Mouse (Mus musculus) heart, postnatal 25 days (tissue): Measurements from ENCODE around the gene Cmc2. TPM values are rescaled to one million over a fixed set of nuclear protein-coding genes. Genes with fewer than 3 reads are reported as not detected.

ENCODE experiments used
- DNase-seq: peaks from one replicate; pipeline ENCODE4 v3.0.0; 2022; ENCODE audit warnings: low spot score
- intact Hi-C: fragments of 180-260 bp; cut with DNase I; formaldehyde crosslinking; loops from one replicate; pipeline ENCODE4 v1.15.1; 2025
- total RNA-seq, 2 experiments: library from RNA; stranded (reverse); gene quantifications; 2 replicates each; pipeline ENCODE4 v1.2.3; 2021

Cmc2 gene
- 10 to 100 TPM; 73.9 to 75.2 TPM for total RNA-seq

DNA sequence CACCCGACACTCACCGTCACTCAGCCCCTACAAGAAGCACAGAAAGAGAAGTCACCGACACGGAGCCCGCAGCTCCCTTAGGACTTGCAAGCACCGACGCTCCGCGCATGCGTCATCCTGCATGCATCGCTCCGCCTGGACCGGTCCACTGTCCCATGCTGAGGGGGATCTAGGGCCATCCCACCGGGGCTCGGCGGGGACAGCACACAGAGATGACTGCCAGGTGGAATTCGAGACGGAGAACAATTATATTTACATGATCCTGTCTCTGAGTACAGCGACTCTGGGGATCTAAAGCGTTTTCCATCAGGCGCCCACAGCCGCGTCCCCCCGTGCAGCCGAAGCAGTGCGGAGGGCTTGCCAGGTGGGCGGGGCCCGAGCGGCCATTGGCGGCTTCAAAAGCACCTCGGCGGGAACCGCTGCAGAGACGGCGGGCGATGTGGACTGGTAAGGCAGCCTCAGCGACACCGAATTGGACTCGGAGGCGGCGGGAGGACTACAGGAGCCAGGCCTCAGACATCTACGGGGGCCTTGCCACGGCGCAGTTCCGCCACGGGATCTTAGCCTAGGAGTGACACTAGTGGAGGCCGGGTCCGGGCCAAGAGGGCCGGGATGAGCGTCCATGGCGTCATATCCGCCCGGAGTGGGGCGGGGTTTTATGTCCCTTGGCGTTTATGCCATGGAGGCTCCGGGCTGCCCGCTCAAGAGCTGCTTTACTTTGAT, at the start of gene Cmc2, which contains the start of gene Cenpn:
Gene Cmc2, minus strand, starts transcription at position 119 of the 723 bp plus-strand sequence.
Gene Cenpn, plus strand, starts transcription at position 394 of the 723 bp plus-strand sequence.
- DNase-seq = peak; percentile 84
- intact Hi-C loops = loop anchor here (2.0 to 10.0 kb wide), 2 partner anchors 21 to 233 kb away; partner anchors contain the start of genes Atmin and Gan

DNA sequence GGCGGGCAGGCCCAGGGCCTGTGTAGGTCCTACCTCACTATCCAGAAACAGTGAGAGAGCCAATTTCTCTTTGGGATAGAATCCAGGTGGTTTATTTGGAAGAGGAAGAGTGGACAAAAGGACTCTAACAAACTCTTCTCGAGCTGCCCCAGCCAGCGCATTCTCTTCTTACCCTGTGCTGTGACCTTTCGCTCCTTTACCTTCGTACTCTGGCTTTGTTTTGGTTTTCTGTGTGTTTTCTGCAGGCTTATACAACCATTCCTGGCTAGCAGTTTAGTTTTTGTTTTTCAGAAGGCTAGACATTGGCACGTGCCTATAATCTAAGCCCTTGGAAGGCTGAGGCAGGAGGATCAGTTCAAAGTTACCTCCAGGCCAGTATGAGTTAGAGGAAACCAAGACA, 48.3 kb upstream of the Cmc2 start:
- intact Hi-C loops = no loop called here
- DNase-seq = no peak

- no peak for DNase-seq
- intact Hi-C loops = no loop called here
These were observed 33.2 kb upstream of the Cmc2 start for GRCm38 (mm10) chr8:116954415-116954814.

DNA sequence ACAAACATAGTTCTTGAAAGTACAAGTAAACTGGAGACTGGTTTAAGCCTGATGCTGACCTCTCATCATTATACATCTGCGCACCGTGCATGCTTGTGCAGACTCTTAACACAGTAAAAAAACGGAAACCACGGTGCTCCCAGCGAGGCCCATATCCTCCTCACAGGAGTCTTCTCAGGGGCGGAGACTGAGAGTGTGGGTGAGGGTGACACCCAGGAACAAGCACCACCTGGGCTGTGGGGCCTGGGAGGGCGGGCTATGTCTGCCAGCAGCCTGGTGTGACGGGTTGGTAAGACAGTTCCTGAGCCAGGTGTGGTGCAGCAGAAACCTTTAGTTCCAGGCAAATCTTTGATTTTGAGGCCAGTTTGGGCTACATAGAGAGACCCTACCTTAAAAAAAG, 31.2 kb upstream of the Cmc2 start:
- DNase-seq = no peak
- intact Hi-C loops = no loop called here

DNA sequence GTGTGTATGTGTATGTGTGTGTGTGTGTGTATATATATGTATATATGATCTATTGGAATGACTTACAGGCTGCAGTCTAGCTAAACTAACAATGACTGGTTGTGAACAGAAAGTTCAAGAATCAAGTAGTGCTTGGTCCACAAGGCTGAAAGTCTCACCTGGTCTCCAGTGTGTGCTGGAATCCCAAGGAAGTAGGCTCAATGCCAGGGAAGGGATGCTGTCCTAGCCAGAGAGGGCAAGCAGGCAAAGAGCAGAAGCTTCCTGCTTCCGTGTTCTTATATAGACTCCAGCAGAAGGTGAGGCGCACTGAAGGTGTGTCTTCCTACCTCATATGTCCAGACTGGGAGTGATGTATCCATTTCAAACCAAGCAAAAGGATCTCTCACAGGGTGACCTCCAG, 30.5 kb upstream of the Cmc2 start:
- intact Hi-C loops = no loop called here
- DNase-seq = no peak

DNA sequence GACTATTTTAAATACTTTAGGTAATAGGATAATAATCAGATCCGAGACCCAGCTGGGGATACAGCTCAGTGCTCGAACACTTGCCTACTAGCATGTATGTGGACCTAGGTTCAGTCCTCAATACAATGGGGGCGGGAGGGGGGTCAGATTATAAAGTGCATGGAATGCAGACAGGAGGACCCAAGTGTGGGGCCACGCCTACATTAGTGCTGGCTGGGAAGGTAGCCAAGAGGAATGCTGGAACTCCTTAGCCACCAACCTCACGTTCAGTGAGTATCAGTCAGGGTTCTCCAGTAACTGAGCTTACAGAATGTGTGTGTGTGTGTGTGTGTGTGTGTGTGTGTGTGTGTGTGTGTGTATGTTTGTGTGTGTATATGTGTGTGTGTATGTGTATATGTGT, 30.1 kb upstream of the Cmc2 start:
- DNase-seq = no peak
- intact Hi-C loops = no loop called here

DNA sequence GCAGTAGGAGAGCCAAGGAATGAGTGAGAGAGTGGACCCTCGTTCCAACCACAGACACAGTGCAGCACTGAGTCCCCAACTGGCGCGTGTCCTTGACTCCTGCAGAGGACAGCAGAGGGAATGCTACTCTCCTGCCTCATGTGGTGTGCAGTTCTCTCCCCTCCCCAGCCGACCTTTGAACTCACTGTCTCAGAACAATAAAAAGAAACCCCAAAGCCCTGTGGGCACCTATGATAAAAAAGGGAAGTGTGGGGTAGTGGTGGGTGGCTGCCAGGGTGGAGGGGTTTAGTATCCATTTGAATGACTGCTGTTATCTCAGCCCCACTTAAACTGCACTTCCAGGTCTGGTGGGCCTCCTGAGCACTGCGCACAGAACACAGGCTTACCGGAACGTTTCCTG, 26.3 kb upstream of the Cmc2 start:
- DNase-seq = no peak
- intact Hi-C loops = no loop called here

- DNase-seq = no peak
- intact Hi-C loops = no loop called here
These were observed 25.6 kb upstream of the Cmc2 start for GRCm38 (mm10) chr8:116946851-116947250.

DNA sequence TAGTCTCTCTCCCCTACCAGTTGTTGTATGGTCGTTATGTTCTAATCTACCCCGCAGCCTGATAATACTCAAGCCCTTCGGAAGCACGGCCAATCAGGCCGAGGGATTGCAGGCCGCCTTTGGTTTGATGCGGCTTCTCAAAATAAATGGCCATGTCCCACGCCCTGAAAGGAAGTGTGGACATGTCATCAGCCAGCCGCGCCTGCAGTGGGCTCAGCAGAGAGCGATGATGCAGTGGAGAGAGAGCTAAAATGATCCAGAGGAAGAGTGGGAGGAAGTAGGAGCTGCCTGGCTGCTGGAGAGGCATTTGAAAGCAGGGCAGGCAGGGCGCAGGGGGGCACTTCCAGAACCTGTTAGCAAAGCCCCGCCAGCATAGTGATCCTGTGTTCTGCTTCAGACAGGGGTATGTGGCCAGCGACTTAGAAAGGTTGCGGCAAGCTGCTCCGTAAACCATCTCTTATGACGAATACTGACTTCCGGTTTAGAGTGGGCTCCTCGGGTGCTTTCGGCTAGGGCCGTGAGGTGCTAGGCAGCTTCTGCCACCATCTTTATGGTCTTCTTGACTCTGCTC, 25.1 kb upstream of the Cmc2 start:
- intact Hi-C loops = no loop called here
- peak; percentile 27 for DNase-seq

- no peak for DNase-seq
- intact Hi-C loops = no loop called here
These were observed 24.1 kb upstream of the Cmc2 start for GRCm38 (mm10) chr8:116945169-116945910.

DNA sequence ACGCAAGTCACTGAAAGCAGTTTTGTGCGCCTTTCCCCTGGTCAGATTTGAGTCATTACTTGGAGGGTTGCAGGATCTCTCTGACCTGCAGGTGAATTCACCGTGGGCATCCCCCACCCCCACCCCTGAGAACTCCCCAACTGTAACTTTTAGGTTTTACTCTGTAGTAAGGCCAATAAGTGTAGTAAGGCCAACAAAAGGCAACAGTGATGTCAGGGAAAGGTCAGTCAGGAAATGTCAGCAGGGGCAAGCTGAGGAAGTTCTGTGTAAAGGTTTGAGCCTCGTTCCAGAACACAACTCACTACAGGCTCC, 23.1 kb upstream of the Cmc2 start:
- no peak for DNase-seq
- intact Hi-C loops = no loop called here

DNA sequence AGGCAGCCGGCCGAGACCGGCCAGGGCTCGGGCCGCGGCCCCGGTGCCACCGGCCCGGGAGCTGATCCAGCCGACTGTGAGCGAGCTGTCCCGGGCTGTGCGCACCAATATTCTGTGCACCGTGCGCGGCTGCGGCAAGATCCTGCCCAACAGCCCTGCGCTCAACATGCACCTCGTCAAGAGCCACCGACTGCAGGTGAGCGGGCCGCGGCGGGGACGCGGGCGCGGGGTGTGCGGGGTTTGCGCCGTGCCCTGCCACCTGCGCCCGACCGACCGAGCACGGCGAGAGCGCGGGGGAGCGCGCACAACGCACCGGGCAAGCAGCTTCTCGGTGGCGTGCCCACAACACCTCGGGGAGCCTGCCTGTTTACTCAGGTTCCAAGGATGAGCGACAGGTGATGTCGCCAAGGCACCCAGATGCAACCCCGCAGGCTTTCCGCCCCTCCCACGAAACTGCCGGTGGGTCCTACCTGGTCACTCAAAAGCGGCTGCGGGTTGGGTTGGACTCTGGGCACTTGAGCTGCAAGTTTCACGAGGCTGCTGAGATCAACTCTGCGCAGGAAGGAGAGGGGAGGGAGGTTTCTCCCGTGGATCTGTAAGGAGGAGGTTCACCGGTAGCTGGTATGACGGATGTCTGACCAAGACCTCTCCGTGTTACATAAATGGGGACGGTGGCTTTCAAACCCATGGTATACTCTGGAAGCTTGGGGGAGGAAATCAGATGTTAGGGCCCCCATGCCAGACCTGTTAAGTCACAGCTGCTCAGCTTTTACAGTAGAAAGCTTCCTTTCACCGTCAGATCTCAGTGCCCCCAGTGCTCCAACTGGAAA, 22.5 kb upstream of the Cmc2 start:
- no peak for DNase-seq
- intact Hi-C loops = loop anchor here (1.0 to 2.0 kb wide), 2 partner anchors 21 to 37 kb away; no protein-coding TSS in a partner anchor

GRCm38 (mm10) chr8:116943161-116943554, 21.9 kb upstream of the Cmc2 start, which contains the start of gene Atmin:
Gene Atmin (plus strand): TSS chr8:116943393.
- intact Hi-C loops = loop anchor here (1.0 to 2.0 kb wide), 2 partner anchors 20 to 37 kb away; no protein-coding TSS in a partner anchor
- DNase-seq = peak; percentile 70

DNA sequence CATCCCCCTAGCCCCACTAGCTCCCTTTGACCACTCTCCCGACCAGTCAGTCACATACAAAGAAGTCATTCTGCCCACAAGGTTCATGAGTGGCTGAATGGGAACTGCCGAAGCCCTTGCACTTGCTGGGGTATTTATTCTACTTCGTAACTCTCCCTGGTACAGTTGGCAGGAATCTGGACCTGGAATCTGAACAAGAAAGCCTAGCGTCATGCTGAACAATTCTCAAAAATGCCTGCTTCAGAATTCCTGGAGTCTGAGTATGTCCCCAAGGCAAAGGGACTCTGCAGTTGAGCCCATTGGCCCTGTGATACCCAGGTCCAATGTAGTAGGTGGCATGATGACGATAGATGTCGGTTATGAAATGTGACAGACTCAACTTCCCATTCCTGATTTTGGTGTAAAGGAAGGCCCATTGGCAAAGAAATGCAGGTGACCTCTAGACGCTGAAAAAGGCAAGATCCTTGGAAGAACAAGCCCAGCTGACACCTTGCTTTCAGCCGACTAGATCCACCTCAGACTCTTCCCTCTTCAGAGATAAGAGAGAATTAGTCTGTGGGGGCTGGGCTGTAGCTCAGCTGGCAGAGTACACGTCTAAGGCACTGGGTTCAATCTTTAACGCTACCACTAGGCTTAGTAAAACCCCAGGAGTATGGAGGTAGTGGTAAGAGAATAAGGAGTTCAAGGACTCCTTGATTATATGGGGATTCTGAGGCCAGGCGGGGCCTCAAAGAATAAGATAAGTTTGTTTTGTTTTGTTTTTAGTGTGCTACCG, 21.2 kb upstream of the Cmc2 start:
- intact Hi-C loops = loop anchor here (1.0 to 2.0 kb wide), 2 partner anchors 20 to 38 kb away; no protein-coding TSS in a partner anchor
- no peak for DNase-seq

DNA sequence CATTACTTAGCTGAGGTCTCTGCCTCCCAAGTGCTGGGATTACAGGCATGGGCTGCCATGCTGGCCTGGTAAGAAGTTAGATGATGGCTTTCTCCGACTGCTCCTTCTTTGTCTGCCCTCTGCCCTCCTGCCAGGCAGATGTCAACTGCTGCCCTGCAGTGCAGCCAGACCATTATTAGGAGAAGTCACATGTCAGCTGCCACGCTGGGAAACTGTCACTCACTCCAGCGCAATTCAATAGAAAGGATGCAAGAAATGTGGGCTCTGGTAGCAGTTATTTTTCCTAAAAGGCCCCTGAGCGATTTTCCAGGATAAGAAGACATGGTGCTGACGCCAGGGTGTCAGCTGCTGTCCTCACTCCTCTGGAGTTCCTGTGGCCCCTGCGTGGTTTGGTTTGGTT, 14.3 kb upstream of the Cmc2 start:
- no peak for DNase-seq
- intact Hi-C loops = no loop called here

DNA sequence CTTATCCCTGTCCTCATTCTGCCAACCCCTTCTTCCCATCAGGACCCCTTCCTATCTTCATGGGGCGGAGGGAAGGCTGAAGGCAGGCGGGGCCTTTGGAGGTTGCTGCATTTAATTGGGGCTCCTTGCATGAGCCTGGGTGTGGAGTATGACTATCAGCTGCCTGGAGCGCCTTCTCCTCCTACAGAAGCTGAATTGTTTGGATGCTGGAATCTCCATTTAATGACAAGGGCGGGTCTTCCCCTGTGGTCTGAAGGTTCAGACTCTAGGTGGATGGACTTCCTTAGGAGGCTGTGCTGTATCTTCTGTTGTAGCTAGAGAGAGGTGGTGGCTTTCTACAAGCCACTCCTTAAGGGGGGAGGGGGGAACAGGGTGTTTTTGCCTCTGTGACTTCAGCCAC, 13.7 kb upstream of the Cmc2 start:
- intact Hi-C loops = no loop called here

GRCm38 (mm10) chr8:116928588-116928987, 7.3 kb upstream of the Cmc2 start:
- intact Hi-C loops = loop anchor here (10.0 kb wide), 1 partner anchor 226 kb away; the partner anchor contains the start of gene Gan
- DNase-seq = no peak

More for the DNA sequence above, 13.7 kb upstream of the Cmc2 start:
- DNase-seq = no peak

GRCm38 (mm10) chr8:116927880-116928279, 6.6 kb upstream of the Cmc2 start:
- intact Hi-C loops = loop anchor here (10.0 kb wide), 1 partner anchor 227 kb away; the partner anchor contains the start of gene Gan
- DNase-seq = no peak

- DNase-seq = no peak
These were observed 2.3 kb upstream of the Cmc2 start for GRCm38 (mm10) chr8:116923526-116923925.

More at GRCm38 (mm10) chr8:116923526-116923925, 2.3 kb upstream of the Cmc2 start:
- intact Hi-C loops = loop anchor here (2.0 to 10.0 kb wide), 2 partner anchors 19 to 231 kb away; partner anchors contain the start of genes Atmin and Gan
